ENCODE assay signal across 28 mouse cellular contexts in genomic region chr2:76903351-76903750, GRCm38 (mm10).
"Had no signal": no experiment of that assay in that cellular context is flagged by ENCODE, and none has a peak within 500 bp of the region (broad histone marks: within the 10 kb centered on the region; RNA-seq: fewer than 3 reads in every experiment).

No protein-coding gene starts in this region.

- H3K4me3 ChIP-seq: embryonic facial prominence, embryonic 10.5 days; embryonic facial prominence, embryonic 12.5 days; embryonic facial prominence, embryonic 13.5 days; embryonic facial prominence, embryonic 15.5 days; erythroblast, embryonic 14.5 days; forebrain, embryonic 10.5 days; forebrain, embryonic 12.5 days; forebrain, embryonic 13.5 days; forebrain, embryonic 15.5 days; heart, adult 2 months had no signal

- H3K27me3 ChIP-seq: embryonic facial prominence, embryonic 12.5 days; embryonic facial prominence, embryonic 13.5 days; embryonic facial prominence, embryonic 15.5 days; forebrain, embryonic 12.5 days; forebrain, embryonic 13.5 days; forebrain, embryonic 15.5 days had no signal

- DNase-seq: cerebellum, adult 18-20 months; cerebellum, adult 2 months; cerebellum, adult 8-10 months; cerebellum, adult 9-10 months; cerebellum, adult 9-11 months; cerebellum, postnatal 10 days; cerebellum, postnatal 14 days; cerebellum, postnatal 25 days; cerebellum, postnatal 36 days; embryo, embryonic 11 days; forebrain, postnatal 0 days; gastrocnemius, postnatal 10 days; gastrocnemius, postnatal 14 days; gastrocnemius, postnatal 25 days; gastrocnemius, postnatal 36 days; heart, adult 2 months had no signal

- H3K4me2 ChIP-seq: embryonic facial prominence, embryonic 12.5 days; embryonic facial prominence, embryonic 13.5 days; embryonic facial prominence, embryonic 15.5 days; forebrain, embryonic 12.5 days; forebrain, embryonic 13.5 days; forebrain, embryonic 15.5 days; heart, embryonic 11.5 days had no signal

- H3K9me3 ChIP-seq: embryonic facial prominence, embryonic 13.5 days; embryonic facial prominence, embryonic 15.5 days; forebrain, embryonic 10.5 days; forebrain, embryonic 12.5 days; forebrain, embryonic 13.5 days; forebrain, embryonic 15.5 days had no signal

- ATAC-seq: forebrain, embryonic 13.5 days; forebrain, embryonic 14.5 days; forebrain, embryonic 15.5 days; forebrain, embryonic 16.5 days; forebrain, postnatal 0 days had no signal

- H3K27ac ChIP-seq: embryonic facial prominence, embryonic 10.5 days; embryonic facial prominence, embryonic 12.5 days; embryonic facial prominence, embryonic 13.5 days; embryonic facial prominence, embryonic 15.5 days; forebrain, embryonic 10.5 days; forebrain, embryonic 12.5 days; forebrain, embryonic 13.5 days; forebrain, embryonic 15.5 days; heart, adult 2 months had no signal

- H3K36me3 ChIP-seq: embryonic facial prominence, embryonic 10.5 days; embryonic facial prominence, embryonic 12.5 days; embryonic facial prominence, embryonic 13.5 days; embryonic facial prominence, embryonic 15.5 days; forebrain, embryonic 10.5 days; forebrain, embryonic 12.5 days; forebrain, embryonic 15.5 days had no signal

- H3K4me1 ChIP-seq: embryonic facial prominence, embryonic 10.5 days; embryonic facial prominence, embryonic 12.5 days; embryonic facial prominence, embryonic 13.5 days; embryonic facial prominence, embryonic 15.5 days; forebrain, embryonic 10.5 days; forebrain, embryonic 12.5 days; forebrain, embryonic 13.5 days; forebrain, embryonic 15.5 days had no signal
